Mouse (Mus musculus): ENCODE measurements around the gene Lrg1.
"Not testable (repeated sequence)": the region's sequence is repeated elsewhere in the genome, so short reads cannot be mapped to it uniquely, and the experiment has no call there.

Lrg1 gene

DNA sequence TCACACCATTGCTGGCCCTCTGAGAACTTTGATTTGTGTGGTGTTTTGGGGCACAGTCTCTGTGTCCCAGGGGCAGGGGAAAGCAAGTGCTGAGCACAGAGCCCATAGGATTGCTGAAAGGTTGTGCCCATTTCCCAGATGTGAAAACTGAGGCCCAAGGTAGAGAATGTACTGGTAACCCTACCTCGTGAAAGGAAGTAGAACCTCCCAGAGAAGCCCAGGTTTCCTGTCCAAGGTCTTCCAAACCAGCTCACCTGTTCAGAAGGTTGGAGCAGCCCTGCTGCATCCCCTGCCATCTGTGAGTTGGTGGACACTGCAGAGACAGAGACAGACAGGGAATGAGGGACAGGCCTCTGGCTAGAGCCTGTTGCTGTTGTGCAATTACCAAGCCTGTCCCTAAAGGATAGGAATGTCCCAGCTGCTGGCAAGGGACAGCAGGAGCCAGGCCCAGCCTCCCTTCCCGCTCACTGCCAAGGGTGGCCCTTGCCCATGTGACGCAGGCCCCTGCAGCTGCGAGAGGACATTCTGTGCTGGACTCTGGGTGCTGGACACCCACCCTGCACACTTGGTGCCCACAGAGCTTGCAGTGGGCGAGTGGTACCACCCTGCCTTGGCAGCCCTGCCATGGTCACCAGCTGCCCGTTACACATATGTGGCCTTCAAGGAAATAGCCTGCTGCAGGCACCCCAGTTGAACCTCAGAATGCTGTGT lies 13.3 kb downstream of the Lrg1 start:
- DNase-seq (ENCODE audit: low spot score in 2 of 2) = no peak

DNA sequence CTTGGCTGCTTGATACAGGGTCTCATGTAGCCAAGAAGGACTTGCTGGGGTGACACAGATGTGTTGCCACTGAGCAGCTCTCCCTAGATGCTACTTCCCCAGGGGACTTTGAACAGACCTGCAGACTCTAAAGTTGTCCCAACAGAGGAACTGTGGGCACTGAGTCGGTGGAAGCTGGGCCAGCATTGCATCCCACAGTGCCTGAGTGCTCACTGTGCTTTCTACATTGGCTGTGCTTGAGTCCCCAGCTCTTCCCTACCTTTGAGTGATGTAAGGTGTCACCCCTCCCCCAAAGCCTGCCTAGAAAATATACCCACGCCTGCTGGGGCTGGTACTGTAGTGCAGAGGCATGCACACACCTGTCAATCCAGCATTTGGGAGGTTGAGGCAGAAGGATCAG lies 14.1 kb downstream of the Lrg1 start:
- no peak for DNase-seq (ENCODE audit: low spot score in 2 of 2)

DNA sequence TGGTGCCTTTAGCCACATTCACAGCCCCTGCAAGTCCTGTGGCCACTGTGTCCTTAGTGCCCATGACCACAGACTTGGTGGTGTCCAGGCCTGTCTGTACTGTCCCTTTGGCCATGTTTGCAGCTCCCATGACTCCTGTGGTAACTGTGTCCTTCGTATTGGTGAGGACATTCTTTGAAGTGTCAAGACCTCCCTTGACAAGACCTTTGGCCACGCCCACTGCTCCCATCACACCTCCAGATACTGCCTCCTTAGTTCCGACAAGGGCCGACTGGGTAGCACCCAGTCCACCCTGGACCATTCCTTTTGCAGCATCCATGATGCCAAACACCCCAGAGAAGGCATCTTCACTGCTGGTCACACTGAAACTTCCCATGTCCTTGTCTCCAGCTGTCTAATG lies 14.8 kb downstream of the Lrg1 start:
- DNase-seq (ENCODE audit: low spot score in 2 of 2) = no peak

DNA sequence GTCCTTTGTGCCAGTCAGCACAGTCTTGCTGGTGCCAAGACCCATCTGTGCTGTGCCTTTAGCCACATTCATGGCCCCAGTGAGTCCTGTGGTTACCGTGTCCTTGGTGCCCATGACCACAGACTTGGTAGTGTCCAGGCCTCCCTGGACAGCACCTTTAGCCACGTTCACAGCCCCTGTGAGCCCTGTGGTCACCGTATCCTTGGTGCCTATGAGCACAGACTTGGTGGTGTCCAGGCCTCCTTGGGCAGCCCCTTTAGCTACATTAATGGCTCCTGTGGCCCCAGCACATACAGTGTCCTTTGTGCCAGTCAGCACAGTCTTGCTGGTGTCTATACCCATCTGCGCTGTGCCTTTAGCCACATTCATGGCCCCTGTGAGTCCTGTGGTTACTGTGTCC lies 15.4 kb downstream of the Lrg1 start:
- DNase-seq (ENCODE audit: low spot score in 2 of 2) = not testable (repeated sequence)

DNA sequence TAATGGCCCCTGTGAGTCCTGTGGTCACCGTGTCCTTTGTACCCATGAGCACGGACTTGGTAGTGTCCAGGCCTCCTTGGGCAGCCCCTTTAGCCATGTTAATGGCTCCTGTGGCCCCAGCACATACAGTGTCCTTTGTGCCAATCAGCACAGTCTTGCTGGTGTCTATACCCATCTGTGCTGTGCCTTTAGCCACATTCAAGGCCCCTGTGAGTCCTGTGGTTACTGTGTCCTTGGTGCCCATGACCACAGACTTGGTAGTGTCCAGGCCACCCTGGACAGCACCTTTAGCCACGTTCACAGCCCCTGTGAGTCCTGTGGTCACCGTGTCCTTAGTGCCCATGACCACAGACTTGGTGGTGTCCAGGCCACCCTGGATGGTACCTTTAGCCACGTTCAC lies 17.0 kb downstream of the Lrg1 start:
- not testable (repeated sequence) for DNase-seq (ENCODE audit: low spot score in 2 of 2)

DNA sequence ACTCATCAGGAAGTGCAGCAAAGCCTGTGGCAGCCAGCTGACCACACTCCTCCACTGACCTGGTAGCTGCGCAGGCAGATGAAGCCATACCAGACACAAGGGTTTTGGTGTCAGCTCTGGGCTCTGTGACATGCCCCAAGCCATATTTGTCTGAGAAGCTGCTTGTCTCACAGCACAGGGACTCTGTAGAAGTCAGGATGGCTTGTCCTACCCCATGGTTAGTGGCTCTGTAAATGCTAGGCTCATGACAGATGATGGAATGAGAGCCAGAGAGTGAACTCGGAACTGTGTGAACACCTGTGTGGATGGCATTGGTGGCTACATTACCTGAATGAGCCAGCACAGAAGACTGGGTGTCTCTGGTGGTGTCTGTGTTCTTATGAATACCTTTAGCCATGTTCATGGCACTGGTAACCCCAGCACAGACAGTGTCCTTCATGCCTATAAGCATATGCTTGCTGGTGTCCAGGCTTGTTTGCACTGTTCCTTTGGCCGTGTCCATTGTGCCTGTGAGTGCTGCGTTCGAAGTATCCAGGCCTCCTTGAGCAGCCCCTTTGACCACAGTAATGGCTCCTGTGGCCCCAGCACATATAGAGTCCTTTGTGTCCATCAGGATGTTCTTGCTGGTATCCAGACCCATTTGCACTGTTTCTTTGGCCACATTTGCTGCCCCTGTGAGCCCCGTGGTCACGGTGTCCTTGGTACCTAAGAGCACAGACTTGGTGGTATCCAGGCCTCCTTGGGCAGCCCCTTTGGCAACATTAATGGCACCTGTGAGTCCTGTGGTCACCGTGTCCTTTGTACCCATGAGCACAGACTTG lies 18.1 kb downstream of the Lrg1 start:
- no peak for DNase-seq (ENCODE audit: low spot score in 2 of 2)

DNA sequence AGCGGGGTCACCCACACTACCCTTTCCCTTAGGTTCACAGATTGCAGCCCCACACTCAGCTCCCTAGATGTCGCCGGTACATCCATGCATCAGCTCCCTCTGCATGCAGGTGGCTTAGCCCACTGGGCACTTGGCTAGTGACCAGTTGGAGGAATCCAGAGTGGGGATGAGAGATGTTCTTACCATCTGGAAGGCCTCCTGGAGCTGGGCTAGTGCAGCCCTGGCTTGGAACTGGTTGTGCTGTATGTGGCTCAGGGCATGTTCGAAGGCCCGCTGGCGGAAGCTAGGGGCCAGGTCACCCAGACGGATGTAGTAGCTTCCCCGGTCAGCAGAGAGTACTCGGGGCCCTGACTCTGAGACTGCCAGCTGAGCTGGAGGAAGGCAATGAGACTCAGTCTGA lies 18.9 kb downstream of the Lrg1 start:
- no peak for DNase-seq (ENCODE audit: low spot score in 2 of 2)

DNA sequence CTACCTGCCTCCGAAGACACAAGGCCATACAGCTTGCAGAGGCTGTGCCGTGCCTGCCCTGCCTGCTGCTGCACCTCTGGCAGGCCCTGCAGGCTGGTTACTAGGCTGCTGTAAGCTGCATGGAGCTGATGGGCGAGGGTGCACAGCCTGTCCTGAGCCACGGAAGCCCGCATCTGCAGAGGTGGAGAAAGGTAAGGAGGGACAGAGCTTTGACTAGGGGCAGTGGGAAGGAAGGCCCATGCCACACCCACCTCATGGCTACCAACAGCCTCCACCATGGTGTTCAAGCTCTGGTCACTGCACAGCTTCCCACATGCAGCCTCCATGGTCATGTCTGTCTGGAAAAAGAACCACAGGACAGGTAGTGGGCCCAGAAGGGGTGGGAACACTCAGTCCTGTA lies 19.6 kb downstream of the Lrg1 start:
- no peak for DNase-seq (ENCODE audit: low spot score in 2 of 2)

DNA sequence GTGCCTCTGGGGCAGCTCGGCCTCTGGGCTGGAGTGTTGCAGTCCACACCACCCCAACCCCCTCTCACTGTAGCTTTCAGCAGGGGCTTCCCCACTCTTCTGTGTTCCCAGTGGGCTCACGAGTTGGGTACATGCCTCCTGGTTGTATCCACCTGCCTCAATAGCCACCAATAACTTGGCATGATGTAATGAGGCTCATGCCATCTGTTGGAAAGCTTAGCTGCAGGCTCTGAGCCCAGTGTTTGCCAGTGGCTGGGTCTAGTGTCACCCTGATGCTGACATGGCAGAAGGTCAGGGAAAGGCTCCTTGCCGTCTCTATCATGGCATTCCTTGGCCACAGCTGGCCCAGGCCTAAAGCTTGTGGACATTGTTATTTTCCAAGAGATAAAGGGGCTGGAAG lies 21.0 kb downstream of the Lrg1 start:
- no peak for DNase-seq (ENCODE audit: low spot score in 2 of 2)

DNA sequence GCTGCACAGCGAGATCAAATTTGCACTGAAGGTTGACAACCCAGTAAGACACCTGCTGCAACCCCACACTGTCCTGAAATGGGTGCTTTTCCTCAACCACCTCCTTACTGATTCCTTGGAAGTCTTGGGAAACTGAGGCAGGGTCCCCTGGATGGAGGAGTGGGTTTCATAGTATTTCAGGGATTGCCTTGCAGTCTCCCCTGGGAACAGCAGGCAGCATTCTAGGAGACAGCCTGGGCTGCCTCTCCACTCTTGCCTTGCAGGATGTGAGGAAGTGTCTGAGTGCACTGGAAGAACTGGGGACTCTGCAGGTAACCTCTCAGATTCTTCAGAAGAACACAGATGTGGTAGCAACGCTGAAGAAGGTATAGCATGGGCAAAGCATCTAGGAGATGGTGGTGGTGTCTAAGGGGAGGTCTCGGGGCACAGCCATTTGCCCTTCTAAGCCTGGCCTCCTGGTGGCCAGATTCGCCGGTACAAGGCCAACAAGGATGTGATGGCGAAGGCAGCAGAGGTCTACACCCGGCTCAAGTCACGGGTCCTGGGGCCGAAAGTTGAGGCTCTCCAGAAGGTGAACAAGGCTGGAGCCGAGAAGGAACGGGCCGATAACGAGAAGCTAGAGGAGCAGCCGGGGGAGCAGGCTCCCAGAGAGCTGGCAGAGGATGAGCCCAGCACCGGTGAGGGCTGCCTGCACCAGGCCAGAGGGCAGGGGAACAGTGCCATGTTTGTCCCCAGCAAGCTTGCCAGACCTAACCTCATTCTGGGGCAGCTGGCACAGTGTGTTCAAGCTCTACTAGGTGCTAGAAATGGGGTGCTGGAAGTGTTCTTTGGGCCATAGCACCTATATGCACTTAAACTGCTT lies 22.9 kb downstream of the Lrg1 start:
- no peak for DNase-seq (ENCODE audit: low spot score in 2 of 2)

DNA sequence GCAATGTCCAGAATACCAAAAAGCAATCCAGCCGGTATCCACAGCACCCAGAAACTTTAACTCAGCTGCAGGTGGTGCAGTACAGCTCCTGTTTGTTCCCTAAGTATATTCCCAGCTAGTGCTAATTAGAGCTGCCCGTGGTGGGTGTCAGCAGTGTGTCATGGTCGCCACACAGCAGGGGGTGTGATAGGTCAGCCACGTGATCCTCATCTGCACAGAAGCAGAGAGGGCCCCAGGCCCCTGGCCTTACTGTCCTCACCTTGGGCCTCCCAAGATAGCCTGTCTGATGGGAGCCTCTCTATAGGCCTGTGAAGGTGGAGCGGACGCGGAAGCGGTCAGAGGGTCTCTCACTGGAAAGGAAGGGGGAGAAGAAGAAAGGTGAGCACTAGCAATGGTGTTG lies 23.6 kb downstream of the Lrg1 start:
- DNase-seq (ENCODE audit: low spot score in 2 of 2) = no peak

DNA sequence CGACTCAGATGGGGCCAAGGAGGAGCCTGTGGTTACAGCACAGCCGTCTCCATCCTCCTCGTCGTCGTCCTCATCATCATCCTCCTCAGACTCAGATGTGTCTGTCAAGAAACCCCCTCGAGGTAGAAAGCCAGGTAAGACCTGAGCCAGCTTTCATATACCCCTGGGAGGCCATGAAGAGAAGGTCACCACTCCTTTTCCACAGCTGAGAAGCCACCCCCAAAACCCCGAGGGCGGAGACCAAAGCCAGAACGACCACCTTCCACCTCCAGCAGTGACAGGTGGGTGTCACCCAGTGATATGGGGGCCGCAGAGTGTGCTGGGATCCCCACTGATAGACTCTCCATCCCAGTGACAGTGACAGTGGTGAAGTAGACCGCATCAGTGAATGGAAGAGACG lies 24.9 kb downstream of the Lrg1 start:
- DNase-seq (ENCODE audit: low spot score in 2 of 2) = no peak

DNA sequence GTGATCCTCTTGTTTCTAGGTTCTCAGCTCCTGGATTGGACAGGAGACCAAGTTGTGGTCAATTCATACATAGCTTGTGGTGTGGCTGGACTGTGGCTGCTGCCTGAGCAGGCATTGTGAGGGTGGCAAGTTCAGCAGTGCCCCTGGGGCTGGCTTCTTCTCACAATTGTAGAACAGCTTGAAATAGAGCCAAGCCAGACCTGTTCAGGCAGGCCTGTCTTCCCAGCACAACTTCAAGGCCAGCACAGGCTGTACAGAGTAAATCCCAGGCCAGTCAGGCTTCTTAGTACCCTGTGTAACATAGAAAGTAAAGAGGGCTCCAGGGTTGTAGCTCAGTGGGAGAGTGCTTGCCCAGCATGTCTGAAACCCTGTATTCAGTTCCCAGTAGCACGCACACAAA lies 29.0 kb downstream of the Lrg1 start:
- no peak for DNase-seq (ENCODE audit: low spot score in 2 of 2)

DNA sequence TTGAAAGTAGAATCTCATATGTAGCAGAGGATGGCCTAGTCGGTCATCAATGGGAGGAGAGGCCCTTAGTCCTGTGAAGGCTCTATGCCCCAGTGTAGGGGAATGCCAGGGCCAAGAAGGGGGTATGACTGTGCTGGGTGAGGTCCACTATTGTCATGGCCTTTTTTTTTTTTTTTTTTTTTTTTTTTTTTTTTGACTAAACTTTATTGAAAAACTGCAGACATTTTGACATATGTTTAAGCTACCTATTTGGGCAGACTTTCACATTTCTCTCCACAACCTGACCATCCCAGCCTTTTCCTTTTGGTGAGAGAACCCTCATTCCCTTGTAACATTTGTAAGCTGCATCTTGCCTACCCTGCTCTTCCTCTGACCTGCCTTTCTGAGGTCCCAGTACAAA lies 29.5 kb downstream of the Lrg1 start:
- no peak for DNase-seq (ENCODE audit: low spot score in 2 of 2)

DNA sequence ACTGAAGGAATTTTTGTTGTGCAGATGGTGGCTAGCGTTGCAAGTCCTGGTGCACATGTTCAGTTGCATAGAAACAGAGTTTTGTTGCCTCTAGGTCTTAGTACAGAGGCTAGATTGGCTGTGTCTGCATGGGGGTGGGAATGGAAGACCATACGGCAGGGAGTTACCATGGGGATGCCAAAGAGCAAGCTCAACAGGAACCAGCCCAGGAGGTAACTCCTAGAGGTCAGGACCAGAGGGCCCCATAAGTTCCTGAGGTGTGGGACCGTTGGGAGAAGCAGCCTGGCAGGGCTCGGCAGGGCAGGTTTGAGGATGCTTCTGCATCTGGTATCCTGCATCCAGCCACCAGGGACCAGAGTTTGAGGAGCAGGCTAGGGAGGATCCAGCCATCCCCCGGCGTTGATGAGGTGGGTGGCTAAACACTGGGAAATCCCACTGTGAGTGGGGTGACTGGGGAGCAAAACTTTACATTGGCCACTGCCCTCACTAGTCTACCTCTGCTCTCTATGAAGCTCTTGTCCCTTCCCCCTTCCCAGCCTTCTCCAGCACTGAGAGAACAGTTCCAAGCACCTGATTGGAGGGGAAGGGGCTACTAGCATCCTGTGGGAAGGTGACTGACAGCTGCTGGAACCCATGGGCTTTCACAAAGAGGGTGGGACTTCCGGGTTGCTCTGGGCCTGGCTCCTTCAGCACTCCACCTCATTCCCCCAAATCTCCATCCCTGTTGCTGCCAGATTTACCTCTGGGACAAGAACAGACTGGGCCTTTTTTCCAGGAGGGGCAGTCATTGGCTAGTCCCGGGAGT lies 40.8 kb downstream of the Lrg1 start:
- DNase-seq (ENCODE audit: low spot score in 2 of 2) = no peak

DNA sequence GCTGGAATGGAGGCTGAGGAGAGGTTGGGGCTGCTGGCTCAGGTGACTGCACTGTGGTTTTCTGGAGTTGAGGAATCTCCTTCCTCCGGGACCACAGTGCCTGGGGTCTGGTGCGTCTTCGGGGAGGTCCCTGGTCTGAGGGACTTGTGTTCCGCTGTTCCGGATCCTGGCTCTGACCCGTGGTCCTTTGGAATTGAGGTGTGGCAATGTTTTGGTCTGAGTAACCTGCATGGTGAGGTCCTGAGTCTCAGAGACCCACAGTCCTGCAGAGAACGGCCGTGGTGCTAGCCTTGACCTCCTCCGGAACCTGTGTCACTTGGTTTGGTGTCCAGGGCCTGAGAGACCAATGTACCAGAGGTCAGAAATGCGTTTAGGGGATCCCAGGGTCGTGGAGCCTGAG lies 41.9 kb downstream of the Lrg1 start:
- no peak for DNase-seq (ENCODE audit: low spot score in 2 of 2)

DNA sequence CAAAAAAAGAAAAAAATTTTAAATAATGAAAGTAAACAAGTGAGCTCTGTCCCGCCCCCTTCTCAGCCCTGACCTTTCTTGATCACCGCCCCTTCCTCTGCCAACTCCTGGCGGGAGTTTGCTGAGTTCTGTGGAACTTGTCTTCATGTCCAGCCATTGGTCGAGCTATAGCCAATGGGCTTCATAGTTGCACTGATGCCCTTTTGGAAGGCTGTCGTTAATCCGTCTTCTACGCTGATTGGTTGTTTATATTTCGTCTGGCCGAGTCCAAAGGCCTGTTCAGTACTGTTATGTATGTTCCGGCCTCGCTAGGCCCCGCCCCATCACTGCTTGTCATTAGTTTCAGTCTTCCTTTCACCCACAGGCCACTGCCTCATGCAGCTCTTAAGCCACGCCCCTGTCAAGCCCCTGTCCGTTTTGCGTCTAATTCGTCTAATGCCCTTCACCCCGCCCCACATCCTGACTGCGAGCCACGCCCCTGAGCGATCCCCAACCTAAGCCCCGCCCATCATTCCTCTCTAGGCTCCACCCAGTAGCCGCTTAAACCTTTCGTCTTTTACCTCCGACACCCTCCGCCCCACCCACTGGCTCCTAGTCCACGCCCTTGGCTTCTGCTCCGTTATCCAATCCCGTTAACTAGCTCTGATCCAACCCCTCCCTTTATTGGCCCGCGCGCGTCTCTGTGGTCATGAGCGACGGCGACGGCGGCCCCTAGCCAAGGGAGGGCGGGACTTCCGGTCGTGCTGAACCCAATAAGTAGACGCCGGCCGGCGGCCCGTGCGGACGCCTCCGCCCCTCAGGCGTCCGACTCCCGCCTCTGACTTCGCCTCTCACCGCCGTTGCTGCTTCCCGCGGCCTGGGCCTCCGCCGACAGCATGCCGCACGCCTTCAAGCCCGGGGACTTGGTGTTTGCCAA lies 42.7 kb downstream of the Lrg1 start, which contains the start of gene Hdgfl2:
Gene Hdgfl2, plus strand, starts transcription at position 755 of the 916 bp plus-strand sequence.
- DNase-seq (ENCODE audit: low spot score in 2 of 2) = peak; percentile 99

DNA sequence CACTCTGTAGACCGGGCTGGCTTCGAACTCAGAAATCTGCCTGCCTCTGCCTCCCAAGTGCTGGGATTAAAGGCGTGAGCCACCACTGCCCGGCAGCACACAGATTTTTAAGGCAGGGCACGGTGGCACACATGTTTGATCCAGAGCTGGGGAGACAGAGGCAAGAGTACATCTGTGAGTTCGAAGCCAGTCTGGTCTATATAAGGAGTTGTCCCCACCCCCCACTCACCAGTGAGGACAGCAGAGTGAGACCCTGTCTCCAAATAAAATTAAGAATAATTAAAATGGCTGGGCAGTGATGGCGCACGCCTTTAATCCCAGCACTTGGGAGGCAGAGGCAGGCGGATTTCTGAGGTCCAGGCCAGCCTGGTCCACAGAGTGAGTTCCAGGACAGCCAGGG lies 43.4 kb downstream of the Lrg1 start:
- DNase-seq (ENCODE audit: low spot score in 2 of 2) = not testable (repeated sequence)

DNA sequence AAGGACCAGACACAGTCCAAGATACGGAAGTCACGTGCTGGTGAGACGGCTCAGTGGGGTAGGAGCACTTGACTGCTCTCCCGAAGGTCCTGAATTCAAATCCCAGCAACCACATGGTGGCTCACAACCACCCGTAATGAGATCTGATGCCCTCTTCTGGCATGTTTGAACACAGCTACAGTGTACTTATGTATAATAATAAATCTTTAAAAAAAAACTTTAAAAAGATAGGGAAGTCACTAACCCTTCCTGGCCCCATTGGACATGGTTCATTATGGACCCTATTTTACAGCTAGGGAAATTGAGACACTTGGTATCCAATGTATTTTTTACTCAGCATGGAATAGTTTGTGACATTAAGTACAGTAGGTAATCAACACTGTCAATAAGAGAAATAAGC lies 44.3 kb downstream of the Lrg1 start:
- no peak for DNase-seq (ENCODE audit: low spot score in 2 of 2)

DNA sequence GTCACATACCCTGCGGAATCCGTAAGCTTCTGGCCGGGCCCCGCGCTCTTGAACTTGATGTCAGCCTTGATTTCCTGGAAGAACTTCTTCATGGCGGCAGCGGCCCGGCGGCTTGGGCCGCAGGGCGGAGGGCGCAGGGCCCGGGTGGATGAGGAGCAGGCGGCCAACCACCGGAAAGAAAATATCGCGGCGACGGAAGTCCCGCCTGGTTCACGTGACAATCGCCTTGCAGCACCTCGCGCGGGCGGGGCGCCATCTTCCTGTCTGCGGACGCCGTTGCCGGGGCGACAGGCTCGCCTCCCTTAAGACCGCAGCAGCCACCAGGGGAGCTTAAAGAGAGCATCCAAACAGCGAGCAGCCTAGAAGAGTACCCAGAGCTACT lies 47.0 kb downstream of the Lrg1 start, which contains the start of gene Ubxn6:
Gene Ubxn6, minus strand, starts transcription at position 202 of the 382 bp plus-strand sequence.
- peak; percentile 88 to 93 for DNase-seq (ENCODE audit: low spot score in 2 of 2)

Data from spleen, postnatal 14 days (tissue).